Comparison of ENCODE assay signal across 26 mouse cellular contexts in genomic region chr15:85828071-85828470, GRCm38 (mm10). TPM values are rescaled to one million over a fixed set of nuclear protein-coding genes. Genes with fewer than 3 reads are reported as not detected.
"Had no signal": no experiment of that assay in that cellular context is flagged by ENCODE, and none has a peak within 500 bp of the region (broad histone marks: within the 10 kb centered on the region; RNA-seq: fewer than 3 reads in every experiment).

No protein-coding gene starts in this region.

- H3K9me3 ChIP-seq: forebrain, embryonic 15.5 days; heart, embryonic 13.5 days; heart, embryonic 15.5 days; hindbrain, embryonic 13.5 days; hindbrain, embryonic 15.5 days; kidney, embryonic 15.5 days had no signal

- H3K9ac ChIP-seq: forebrain, embryonic 15.5 days; forebrain, postnatal 0 days; heart, embryonic 13.5 days; heart, embryonic 15.5 days; hindbrain, embryonic 13.5 days; hindbrain, embryonic 15.5 days; kidney, embryonic 15.5 days had no signal

- DNase-seq: forebrain, postnatal 0 days; gastrocnemius, postnatal 14 days; gastrocnemius, postnatal 36 days; heart, adult 11 months; heart, adult 2 months; heart, postnatal 14 days; heart, postnatal 36 days; kidney, adult 11 months; kidney, adult 2 months; kidney, adult 9 months; kidney, postnatal 14 days; kidney, postnatal 36 days; layer of hippocampus, adult 9-11 months; layer of hippocampus, postnatal 36 days; left cerebral cortex, postnatal 4 days had no signal

- ATAC-seq: forebrain, embryonic 15.5 days; forebrain, postnatal 0 days; hindbrain, postnatal 0 days; intestine, embryonic 16.5 days had no signal

- H3K4me2 ChIP-seq: forebrain, embryonic 15.5 days; heart, embryonic 11.5 days; heart, embryonic 13.5 days; heart, embryonic 15.5 days; hindbrain, embryonic 13.5 days; hindbrain, embryonic 15.5 days; kidney, embryonic 15.5 days had no signal

- H3K27me3 ChIP-seq: forebrain, embryonic 15.5 days; hindbrain, embryonic 15.5 days; kidney, embryonic 15.5 days had no signal

- H3K36me3 ChIP-seq: forebrain, embryonic 15.5 days; heart, embryonic 13.5 days; heart, embryonic 15.5 days; hindbrain, embryonic 13.5 days; hindbrain, embryonic 15.5 days; kidney, embryonic 15.5 days had no signal

- H3K4me3 ChIP-seq: forebrain, embryonic 15.5 days; heart, adult 2 months; heart, embryonic 13.5 days; heart, embryonic 15.5 days; hindbrain, embryonic 13.5 days; hindbrain, embryonic 15.5 days; kidney, embryonic 15.5 days had no signal

- H3K27ac ChIP-seq: forebrain, embryonic 15.5 days; heart, adult 2 months; heart, embryonic 13.5 days; heart, embryonic 15.5 days; hindbrain, embryonic 13.5 days; hindbrain, embryonic 15.5 days; hindbrain, postnatal 0 days; kidney, embryonic 15.5 days; kidney, postnatal 0 days had no signal

RNA-seq across cellular contexts. Expression of gene Pkdrej, which starts 6.5 kb away (rescaled TPM):
- total RNA-seq: hematopoietic stem cell, adult 5-6 weeks had no signal
